Mouse (Mus musculus) limb, embryonic 13.5 days (tissue): ENCODE data around the gene Tnfrsf13c. TPM values are rescaled to one million over a fixed set of nuclear protein-coding genes. Genes with fewer than 3 reads are reported as not detected.

Source experiments
- ATAC-seq: fragments of 200-750 bp; cut with Nextera tagmentation; 2 replicates; pipeline ENCODE4 v1.8.0; 2017; ENCODE audit warnings: low read depth, moderate number of reproducible peaks, moderate TSS enrichment; ENCODE audit not compliant: low FRiP score
- H3K27ac ChIP-seq: fragments of 300-500 bp; sonication (generic); 2 replicates; pipeline ENCODE4 v1.5.1; 2015; ENCODE audit warnings: inconsistent platforms, mild to moderate bottlenecking, moderate library complexity
- H3K27me3 ChIP-seq: fragments of 300-500 bp; sonication (generic); 2 replicates; pipeline ENCODE4 v1.6.1; 2015; ENCODE audit warnings: mild to moderate bottlenecking, inconsistent platforms
- H3K36me3 ChIP-seq: fragments of 300-500 bp; sonication (generic); 2 replicates; pipeline ENCODE4 v1.6.1; 2015; ENCODE audit warnings: inconsistent platforms, mild to moderate bottlenecking, moderate library complexity
- H3K4me1 ChIP-seq: fragments of 300-500 bp; sonication (generic); 2 replicates; pipeline ENCODE4 v1.6.1; 2015; ENCODE audit warnings: inconsistent platforms
- H3K4me2 ChIP-seq: fragments of 300-500 bp; sonication (generic); replicated peaks from 2 replicates; pipeline ENCODE4 v1.6.1; 2015; ENCODE audit warnings: inconsistent platforms, mild to moderate bottlenecking, moderate library complexity
- H3K4me3 ChIP-seq: fragments of 300-500 bp; sonication (generic); 2 replicates; pipeline ENCODE4 v1.5.1; 2015; ENCODE audit warnings: moderate library complexity, mild to moderate bottlenecking, inconsistent platforms
- H3K9ac ChIP-seq: fragments of 300-500 bp; sonication (generic); 2 replicates; pipeline ENCODE4 v1.6.1; 2015; ENCODE audit warnings: mild to moderate bottlenecking, inconsistent platforms
- H3K9me3 ChIP-seq: fragments of 300-500 bp; sonication (generic); 2 replicates; pipeline ENCODE4 v1.6.1; 2016; ENCODE audit warnings: inconsistent platforms
- WGBS: fragments of 180-500 bp; shearing (Covaris S2); methylation state at CpG from one replicate; pipeline ENCODE4 v1.1.7; 2015; 5-methylcytosine and 5-hydroxymethylcytosine counted together
- polyA plus RNA-seq: library from polyadenylated mRNA; unstranded; fragments of >200 nt; fragmentation: Nextera tagmentation; extraction: Ambion mirVana; gene quantifications from 2 replicates; pipeline ENCODE4 v1.2.1, GENCODE M21; 2015

The Tnfrsf13c gene
- 0.13 and 0.15 TPM in 2 replicates for polyA plus RNA-seq

DNA sequence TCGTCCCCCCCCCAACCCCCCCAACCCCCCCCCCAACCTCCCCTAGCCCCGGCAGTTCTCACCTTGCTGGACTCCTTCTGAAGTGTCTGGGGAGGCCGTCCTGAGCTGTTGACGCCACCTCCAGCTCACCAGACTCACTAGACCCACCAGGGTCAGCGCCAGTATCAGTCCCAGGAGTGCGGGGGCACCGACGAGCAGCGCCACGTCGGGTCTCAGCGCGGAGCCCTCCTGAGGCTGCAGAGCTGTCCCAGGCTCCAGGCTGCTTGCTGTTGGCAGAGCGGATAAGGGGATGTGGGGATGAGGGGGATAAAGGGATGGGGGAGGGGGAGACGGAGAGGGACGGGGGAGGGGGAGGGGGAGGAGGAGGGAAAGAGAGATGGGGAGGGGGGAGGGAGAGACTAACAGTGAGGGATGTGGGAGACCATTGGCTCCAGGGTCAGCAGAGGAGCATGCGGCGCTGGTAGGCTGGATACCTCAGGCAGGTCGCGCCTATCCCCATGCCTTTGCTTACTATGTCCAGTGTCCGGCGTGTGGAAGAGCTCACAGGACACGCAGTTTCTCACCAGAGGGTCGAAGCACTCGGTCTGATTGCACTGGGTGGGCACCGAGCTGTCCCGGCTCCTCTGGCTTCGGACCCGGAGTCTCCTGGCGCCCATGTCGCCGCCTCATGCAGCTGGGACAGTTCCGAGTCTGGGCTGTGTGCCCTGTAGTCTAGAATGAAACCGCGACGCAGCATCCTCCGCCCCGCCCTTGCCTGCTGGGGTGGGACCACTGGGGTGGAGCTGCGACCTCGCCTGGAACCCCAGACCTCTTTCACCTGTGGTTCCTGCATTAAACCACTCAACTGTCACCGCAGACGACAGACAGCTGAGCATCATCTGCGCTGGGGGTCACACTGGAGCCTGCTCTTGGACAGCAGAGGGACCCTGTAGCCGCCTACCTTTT, at the start of gene Tnfrsf13c:
TSS of gene Tnfrsf13c (minus strand) at position 713 of the 945 bp plus-strand sequence.
- under 1% methylated on average over 44 of the region's 44 CpGs for WGBS
- H3K4me2 ChIP-seq: peak within 1 kb of the TSS; percentile 71
- H3K9me3 ChIP-seq: no peaks in the 10 kb centered on the region
- H3K9ac ChIP-seq: peak within 1 kb of the TSS; percentile 48
- no peak within 1 kb of the TSS for H3K27ac ChIP-seq
- no peaks in the 10 kb centered on the region for H3K36me3 ChIP-seq
- ATAC-seq: no peak
- peak within 1 kb of the TSS; percentile 41 for H3K4me3 ChIP-seq
- peaks cover 49% of the 10 kb centered on the region for H3K27me3 ChIP-seq
- H3K4me1 ChIP-seq: peaks cover 8% of the 10 kb centered on the region

DNA sequence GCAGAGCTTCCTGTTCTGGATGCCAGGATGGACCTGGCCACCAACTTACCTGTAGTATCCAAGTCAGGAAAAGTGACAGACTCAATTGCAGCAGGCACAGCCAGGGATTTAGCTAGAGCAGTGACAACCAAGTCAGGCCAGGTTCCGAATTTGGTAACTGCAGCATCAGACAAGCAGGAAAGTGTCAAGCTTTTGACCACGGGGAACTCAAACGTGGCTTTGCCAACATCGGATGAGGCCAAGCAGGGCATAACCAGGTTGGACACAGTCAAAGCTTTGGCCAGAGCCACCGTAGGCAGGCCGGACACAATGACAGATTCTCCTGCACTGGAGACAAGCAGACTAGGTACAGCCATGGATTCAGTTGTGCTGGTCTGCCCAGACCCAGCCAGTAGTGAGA, 48.1 kb upstream of the Tnfrsf13c start:
- no peak for ATAC-seq
- no peak overlapping the region for H3K4me2 ChIP-seq
- peaks cover 39% of the 10 kb centered on the region for H3K27me3 ChIP-seq
- no peak overlapping the region for H3K4me3 ChIP-seq
- peaks cover 19% of the 10 kb centered on the region for H3K4me1 ChIP-seq
- H3K36me3 ChIP-seq: no peaks in the 10 kb centered on the region
- 88% methylated on average over 6 of the region's 6 CpGs for WGBS
- H3K27ac ChIP-seq: no peak overlapping the region
- no peaks in the 10 kb centered on the region for H3K9me3 ChIP-seq
- no peak overlapping the region for H3K9ac ChIP-seq

DNA sequence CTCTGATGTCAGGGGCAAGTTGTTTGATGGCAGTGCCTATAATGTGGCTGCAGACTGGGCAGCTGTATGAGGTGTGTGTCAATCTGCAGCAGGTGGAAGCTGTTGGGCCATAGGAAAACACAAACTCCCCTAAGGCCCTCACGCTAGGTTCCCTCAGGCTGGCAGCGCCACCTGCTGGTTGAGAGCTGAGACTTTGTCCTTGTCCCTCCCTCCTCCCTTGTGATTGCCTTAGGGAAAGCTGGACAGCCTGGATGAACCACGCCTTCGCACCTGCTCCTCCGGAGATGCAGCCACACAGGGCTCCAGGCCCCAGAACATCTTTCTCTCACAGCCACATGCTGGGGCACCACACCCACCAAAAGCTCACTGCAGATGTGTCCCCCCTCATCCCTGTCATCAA, 47.0 kb upstream of the Tnfrsf13c start:
- H3K4me3 ChIP-seq: no peak overlapping the region
- no peak overlapping the region for H3K9ac ChIP-seq
- H3K4me1 ChIP-seq: peaks cover 15% of the 10 kb centered on the region
- WGBS: 4% methylated on average over 5 of the region's 5 CpGs
- H3K4me2 ChIP-seq: no peak overlapping the region
- no peak for ATAC-seq
- H3K27ac ChIP-seq: no peak overlapping the region
- no peaks in the 10 kb centered on the region for H3K9me3 ChIP-seq
- peaks cover 39% of the 10 kb centered on the region for H3K27me3 ChIP-seq
- no peaks in the 10 kb centered on the region for H3K36me3 ChIP-seq

DNA sequence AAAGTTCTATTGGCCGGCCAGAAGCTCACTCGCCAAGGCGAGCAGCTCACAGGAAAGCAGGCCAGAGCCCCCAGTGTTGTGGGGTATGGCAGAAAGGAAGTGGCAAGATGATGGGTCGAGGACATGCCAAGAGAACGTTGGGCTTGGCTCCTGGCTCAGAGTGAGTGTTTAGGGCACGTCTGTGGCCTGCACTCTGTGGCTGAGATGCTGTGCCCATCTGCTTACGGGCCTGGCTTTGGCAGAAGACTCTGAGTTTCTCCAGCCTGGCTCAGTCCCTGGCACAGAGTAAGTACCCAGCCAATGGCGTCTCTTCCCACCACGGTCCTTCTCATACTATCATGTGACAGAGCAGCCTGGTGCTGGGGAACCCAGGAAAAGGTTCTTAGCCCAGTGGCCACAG, 44.6 kb upstream of the Tnfrsf13c start:
- no peak for ATAC-seq
- Histone ChIP-seq H3K4me1 (no peaks in the 10 kb centered on the region), H3K9ac (no peak overlapping the region), H3K4me2 (no peak overlapping the region), H3K27ac (no peak overlapping the region), H3K27me3 (peaks cover 24% of the 10 kb centered on the region), H3K4me3 (no peak overlapping the region), H3K9me3 (no peaks in the 10 kb centered on the region), H3K36me3 (no peaks in the 10 kb centered on the region)
- WGBS: 88% methylated on average over 9 of the region's 9 CpGs

DNA sequence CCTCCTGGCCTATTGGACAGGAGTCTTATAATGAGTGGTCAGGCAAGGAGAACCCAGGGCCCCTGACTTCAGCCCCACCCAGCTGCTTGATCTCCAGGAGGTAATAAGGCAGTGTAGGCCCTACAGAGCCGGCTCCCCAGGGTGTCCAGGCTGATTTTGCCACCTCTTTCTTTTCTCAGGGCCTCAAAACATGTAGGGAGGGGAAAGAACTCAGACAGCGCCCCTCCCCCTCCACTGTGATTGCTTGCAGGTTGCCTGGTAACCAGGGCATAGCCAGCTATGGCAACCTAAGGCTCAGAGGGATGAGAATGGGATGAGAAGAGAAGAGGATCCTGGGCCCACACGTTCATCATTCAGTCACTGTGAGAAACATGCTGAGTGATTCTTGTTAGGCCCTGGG, 44.0 kb upstream of the Tnfrsf13c start:
- ATAC-seq: no peak
- Histone ChIP-seq H3K27me3 (peaks cover 18% of the 10 kb centered on the region), H3K4me1 (no peaks in the 10 kb centered on the region), H3K9me3 (no peaks in the 10 kb centered on the region), H3K36me3 (no peaks in the 10 kb centered on the region), H3K4me3 (no peak overlapping the region), H3K27ac (no peak overlapping the region), H3K4me2 (no peak overlapping the region), H3K9ac (no peak overlapping the region)
- 21% methylated on average over 3 of the region's 3 CpGs for WGBS

DNA sequence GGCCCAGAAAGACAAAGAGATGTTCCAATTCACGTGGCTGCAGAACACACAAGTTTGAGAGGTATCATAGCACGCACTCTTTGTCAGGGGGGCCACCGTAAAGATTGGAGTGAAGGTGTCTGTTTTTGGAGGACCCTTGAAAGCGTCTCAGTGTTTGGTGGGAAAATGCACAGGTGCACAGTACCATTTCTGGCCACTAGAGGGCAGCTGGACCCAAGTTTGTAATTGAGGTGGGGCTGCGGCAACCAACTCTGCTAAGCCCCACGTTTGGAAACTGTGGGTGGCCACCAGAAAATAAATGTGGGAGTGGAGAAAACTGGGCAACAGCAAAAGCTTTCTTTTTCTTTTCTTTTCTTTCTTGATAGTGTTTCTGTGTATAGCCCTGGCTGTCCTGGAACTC, 42.2 kb upstream of the Tnfrsf13c start:
- Histone ChIP-seq H3K4me2 (no peak overlapping the region), H3K4me3 (no peak overlapping the region), H3K9ac (no peak overlapping the region), H3K4me1 (no peaks in the 10 kb centered on the region), H3K9me3 (no peaks in the 10 kb centered on the region), H3K27me3 (peaks cover 2% of the 10 kb centered on the region), H3K27ac (no peak overlapping the region), H3K36me3 (no peaks in the 10 kb centered on the region)
- WGBS: 15% methylated on average over 6 of the region's 6 CpGs
- ATAC-seq: no peak

DNA sequence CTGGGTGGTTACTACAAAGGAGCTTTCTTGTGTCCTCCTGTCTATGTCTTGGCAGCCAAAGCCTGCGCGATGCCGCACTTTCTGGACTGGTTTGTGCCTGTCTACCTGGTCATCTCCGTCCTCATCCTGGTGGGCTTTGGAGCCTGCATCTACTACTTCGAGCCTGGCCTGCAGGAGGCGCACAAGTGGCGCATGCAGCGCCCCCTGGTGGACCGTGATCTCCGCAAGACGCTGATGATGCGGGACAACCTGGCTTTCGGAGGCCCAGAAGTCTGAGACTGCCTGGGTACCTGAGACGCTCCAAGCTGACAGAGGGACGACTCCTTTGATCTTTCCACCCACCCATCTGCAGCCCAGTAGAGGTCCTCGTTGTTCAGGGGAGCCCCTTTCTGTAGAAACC, 35.3 kb upstream of the Tnfrsf13c start:
- WGBS: 10% methylated on average over 16 of the region's 16 CpGs
- Histone ChIP-seq H3K4me3 (no peak overlapping the region), H3K9ac (no peak overlapping the region), H3K27ac (no peak overlapping the region), H3K4me2 (no peak overlapping the region), H3K27me3 (no peaks in the 10 kb centered on the region), H3K9me3 (no peaks in the 10 kb centered on the region), H3K36me3 (no peaks in the 10 kb centered on the region), H3K4me1 (peaks cover 6% of the 10 kb centered on the region; the same call in 1 of the 2 replicates)
- no peak for ATAC-seq

DNA sequence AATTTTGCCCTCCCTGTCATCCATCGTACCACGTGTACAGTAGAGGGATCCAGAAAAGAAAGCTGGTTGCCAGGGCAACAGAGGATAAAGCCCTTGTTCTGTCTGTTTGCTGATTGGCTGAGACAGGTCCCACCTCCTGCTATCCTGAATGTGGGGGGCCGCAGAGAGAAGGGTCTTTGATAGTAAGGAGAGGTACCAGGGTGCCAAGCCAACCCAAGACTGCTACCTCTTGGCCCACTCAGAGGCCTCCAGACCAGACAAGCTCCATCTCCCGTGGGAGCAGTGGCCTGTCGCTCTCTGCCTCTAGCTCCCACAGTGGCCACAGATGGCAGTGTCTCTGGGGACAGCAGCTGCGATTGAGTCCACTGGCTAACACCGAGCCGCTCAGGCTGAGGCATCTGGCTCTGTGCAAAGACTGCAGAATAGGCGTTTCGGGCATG, 31.8 kb upstream of the Tnfrsf13c start:
- Histone ChIP-seq H3K27ac (no peak overlapping the region), H3K36me3 (no peaks in the 10 kb centered on the region), H3K9ac (no peak overlapping the region), H3K4me1 (peaks cover 6% of the 10 kb centered on the region; the same call in 1 of the 2 replicates), H3K4me3 (no peak overlapping the region), H3K9me3 (no peaks in the 10 kb centered on the region), H3K4me2 (no peak overlapping the region), H3K27me3 (no peaks in the 10 kb centered on the region)
- WGBS: 18% methylated on average over 10 of the region's 10 CpGs
- peak; percentile 19; the same call in 1 of the 2 replicates for ATAC-seq

DNA sequence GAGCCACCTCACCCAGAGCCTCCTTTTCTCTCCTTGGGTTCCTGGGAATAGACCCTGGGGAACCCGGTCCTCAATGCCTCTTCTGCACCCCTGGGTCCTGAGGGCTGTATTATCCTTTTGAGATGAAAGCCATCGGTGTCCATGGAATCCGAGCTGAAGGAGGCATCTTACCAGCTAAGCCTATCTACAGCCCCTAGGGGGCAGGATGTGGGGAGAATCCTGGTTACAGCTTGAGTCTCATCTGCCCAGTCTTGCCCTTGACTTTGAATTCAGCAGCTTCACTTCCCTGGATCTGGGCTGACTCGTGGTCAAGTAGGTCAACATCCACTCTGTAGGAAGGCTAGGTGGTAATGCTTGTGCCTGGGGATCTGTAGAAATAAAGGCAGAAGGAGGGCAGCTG, 31.1 kb upstream of the Tnfrsf13c start:
- Histone ChIP-seq H3K9ac (no peak overlapping the region), H3K4me1 (peaks cover 6% of the 10 kb centered on the region; the same call in 1 of the 2 replicates), H3K9me3 (no peaks in the 10 kb centered on the region), H3K4me2 (no peak overlapping the region), H3K4me3 (no peak overlapping the region), H3K27me3 (no peaks in the 10 kb centered on the region), H3K27ac (no peak overlapping the region), H3K36me3 (no peaks in the 10 kb centered on the region)
- no peak for ATAC-seq
- WGBS: 56% methylated on average over 4 of the region's 4 CpGs

DNA sequence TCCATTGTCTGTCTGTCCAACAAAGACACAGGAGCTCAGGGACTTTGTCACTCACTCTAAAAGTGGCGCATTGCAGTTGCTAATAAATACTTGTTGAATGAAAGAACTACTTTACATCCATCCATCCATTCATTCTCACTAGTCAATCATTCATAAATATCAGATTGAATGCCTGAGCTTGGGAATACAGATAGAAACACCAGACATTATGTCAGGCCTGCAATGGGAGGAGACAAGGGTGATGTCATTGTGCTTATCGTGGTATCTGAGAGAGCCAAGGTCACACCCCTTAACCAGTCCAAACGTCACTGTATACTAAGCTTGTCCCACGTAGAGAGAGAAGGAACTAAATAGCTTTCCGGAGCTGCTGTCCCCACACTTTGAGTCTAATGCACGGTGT, 27.9 kb upstream of the Tnfrsf13c start, which contains the start of gene 1500009C09Rik:
TSS of gene 1500009C09Rik (plus strand) at position 301 of the 400 bp plus-strand sequence.
- no peaks in the 10 kb centered on the region for H3K36me3 ChIP-seq
- no peak within 1 kb of the TSS for H3K4me2 ChIP-seq
- no peak within 1 kb of the TSS for H3K9ac ChIP-seq
- peaks cover 6% of the 10 kb centered on the region; the same call in 1 of the 2 replicates for H3K4me1 ChIP-seq
- 92% methylated on average over 6 of the region's 6 CpGs for WGBS
- H3K9me3 ChIP-seq: no peaks in the 10 kb centered on the region
- no peak within 1 kb of the TSS for H3K27ac ChIP-seq
- no peak within 1 kb of the TSS for H3K4me3 ChIP-seq
- H3K27me3 ChIP-seq: no peaks in the 10 kb centered on the region
- ATAC-seq: no peak

DNA sequence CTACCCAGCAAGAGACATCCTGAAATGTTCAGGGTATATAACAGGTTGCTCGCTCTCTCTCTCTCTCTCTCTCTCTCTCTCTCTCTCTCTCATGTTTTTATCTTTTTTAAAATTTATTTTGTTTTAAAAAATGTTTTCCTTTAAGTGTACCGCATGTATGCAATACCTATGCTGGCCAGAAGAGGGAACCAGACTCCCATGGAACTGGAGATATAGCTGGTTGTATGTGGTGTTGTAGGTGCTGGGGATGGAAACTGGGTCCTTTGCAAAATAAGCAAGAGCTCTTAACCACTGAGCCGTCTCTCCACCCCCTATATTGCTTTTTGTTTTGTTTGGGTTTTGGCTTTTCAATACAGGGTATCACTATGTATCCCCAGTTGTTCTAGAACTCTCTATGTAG, 27.4 kb upstream of the Tnfrsf13c start:
- Histone ChIP-seq H3K27me3 (no peaks in the 10 kb centered on the region), H3K36me3 (no peaks in the 10 kb centered on the region), H3K27ac (no peak overlapping the region), H3K9me3 (no peaks in the 10 kb centered on the region), H3K4me3 (no peak overlapping the region), H3K4me1 (peaks cover 6% of the 10 kb centered on the region; the same call in 1 of the 2 replicates), H3K4me2 (no peak overlapping the region), H3K9ac (no peak overlapping the region)
- 95% methylated on average over 3 of the region's 3 CpGs for WGBS
- ATAC-seq: no peak

DNA sequence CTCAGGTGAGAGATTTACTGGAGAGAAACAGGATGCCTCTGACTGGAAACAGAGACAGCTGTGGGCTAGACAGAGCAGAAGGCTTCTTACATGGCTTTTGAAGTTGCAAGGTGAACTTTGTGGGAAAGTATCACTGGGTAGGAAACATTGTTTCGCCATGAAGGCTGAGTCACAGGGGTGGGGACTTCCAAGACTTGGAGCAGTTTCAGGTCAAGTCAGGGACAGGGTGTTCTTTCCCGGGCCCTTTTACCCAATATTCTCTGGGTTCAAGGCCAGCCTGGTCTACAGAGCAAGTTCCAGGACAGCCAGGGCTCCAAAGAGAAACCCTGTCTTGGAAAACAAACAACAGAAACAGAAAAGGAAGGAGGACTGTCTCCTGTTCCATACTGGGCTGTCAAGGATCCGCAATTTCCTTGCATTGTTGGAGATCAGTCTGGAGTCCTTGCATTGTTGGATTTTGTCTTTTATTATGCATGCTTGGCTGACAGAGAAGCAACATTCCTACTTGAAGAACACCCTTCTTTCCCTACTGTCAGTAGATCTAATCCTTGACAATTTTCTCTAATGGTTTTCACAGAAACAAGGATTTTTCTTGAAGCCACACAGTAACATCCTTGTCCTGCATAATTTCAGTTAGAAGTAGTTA, 23.1 kb upstream of the Tnfrsf13c start:
- Histone ChIP-seq H3K4me3 (no peak overlapping the region), H3K4me2 (no peak overlapping the region), H3K27ac (no peak overlapping the region), H3K36me3 (no peaks in the 10 kb centered on the region), H3K4me1 (peaks cover 8% of the 10 kb centered on the region), H3K27me3 (no peaks in the 10 kb centered on the region), H3K9ac (no peak overlapping the region), H3K9me3 (no peaks in the 10 kb centered on the region)
- no peak for ATAC-seq
- 74% methylated on average over 3 of the region's 3 CpGs for WGBS
